Mouse (Mus musculus) cerebellum, adult 2 months (tissue): Measurements from ENCODE around the gene Ap3b1.

Experiments used
- CTCF ChIP-seq: fragments of 200-500 bp; IDR thresholded peaks from 2 replicates; pipeline ENCODE4 v1.5.1; 2011; ENCODE audit warnings: low read depth, mild to moderate bottlenecking, control low read depth, low read length, moderate library complexity, borderline replicate concordance; ENCODE audit not compliant: insufficient read depth
- POLR2A ChIP-seq: fragments of 200-500 bp; IDR thresholded peaks from 2 replicates; pipeline ENCODE4 v1.6.1; 2011; ENCODE audit warnings: low read length, control low read depth, borderline replicate concordance; ENCODE audit not compliant: insufficient read depth

- TF ChIP-seq CTCF (no peak), POLR2A (no peak)
Measured at GRCm38 (mm10) chr13:94449593-94449992, 90.8 kb downstream of the Ap3b1 start.
